Mouse (Mus musculus): Measurements from ENCODE around the gene Cyb561d1.
A peak's percentile ranks its signal among the peaks of the same experiment; 100 is the strongest.
"Not testable (repeated sequence)": the region's sequence is repeated elsewhere in the genome, so short reads cannot be mapped to it uniquely, and the experiment has no call there.

Cyb561d1 gene

GRCm38 (mm10) chr3:108200329-108201323 is at the start of gene Cyb561d1:
TSS of gene Cyb561d1 (minus strand) at chr3:108201212.
- DNase-seq (ENCODE audit: low spot score in 2 of 2), result peak; percentile 80 to 91

- DNase-seq (ENCODE audit: low spot score in 2 of 2), result no peak
These were observed 45.8 kb upstream of the Cyb561d1 start for GRCm38 (mm10) chr3:108246857-108247256.

DNA sequence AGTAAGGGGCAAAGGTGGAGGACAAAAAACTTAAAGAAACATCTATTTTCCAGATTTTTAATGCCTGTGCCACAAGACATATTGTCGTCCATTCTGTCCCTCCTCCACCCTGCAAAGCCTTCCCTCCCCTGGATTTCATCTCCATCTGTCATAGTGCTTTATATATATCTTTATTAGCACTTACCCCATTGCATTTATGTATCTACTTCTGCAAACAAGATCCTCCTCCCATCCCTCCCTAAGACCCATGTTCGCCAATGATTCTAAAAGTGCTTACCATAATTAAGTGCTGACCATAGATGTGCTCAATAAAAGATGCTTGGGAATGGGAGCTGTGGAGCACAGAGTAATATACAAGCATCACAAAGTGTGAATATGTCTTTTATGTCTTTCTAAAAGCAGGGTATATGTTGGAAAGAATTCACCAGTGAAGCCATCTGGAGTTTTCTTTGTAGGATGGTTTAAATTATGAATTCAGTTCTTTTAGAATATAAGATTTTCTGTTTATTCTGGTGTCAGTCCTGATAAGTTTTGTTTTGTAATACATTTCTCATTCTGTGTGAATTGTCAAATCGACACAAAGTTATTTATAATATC is 40.3 kb upstream of the Cyb561d1 start:
- DNase-seq (ENCODE audit: low spot score in 2 of 2), result no peak

- not testable (repeated sequence) for DNase-seq (ENCODE audit: low spot score in 2 of 2)
These were observed 36.6 kb upstream of the Cyb561d1 start for GRCm38 (mm10) chr3:108237474-108238102.

- no peak for DNase-seq (ENCODE audit: low spot score in 2 of 2)
These were observed 30.6 kb upstream of the Cyb561d1 start for GRCm38 (mm10) chr3:108231646-108232045.

DNA sequence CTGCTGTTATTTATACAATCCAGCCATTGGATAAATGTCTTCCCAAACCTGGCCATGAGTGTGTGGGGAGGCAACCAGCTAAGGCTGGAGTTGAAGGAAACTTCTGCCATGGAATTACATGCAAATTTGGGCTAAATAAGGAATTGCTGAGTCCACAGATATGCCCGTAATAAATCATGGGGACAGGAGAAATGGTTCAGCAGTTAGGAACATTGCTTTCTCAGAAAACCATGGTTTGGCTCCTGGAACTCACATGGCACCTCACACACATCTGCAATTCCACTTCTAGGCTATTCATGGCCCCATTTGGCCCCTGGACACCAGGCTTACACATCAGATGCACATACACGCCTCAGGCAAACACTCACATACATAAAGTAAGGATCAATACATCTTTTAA is 26.5 kb upstream of the Cyb561d1 start:
- DNase-seq (ENCODE audit: low spot score in 2 of 2), result no peak

DNA sequence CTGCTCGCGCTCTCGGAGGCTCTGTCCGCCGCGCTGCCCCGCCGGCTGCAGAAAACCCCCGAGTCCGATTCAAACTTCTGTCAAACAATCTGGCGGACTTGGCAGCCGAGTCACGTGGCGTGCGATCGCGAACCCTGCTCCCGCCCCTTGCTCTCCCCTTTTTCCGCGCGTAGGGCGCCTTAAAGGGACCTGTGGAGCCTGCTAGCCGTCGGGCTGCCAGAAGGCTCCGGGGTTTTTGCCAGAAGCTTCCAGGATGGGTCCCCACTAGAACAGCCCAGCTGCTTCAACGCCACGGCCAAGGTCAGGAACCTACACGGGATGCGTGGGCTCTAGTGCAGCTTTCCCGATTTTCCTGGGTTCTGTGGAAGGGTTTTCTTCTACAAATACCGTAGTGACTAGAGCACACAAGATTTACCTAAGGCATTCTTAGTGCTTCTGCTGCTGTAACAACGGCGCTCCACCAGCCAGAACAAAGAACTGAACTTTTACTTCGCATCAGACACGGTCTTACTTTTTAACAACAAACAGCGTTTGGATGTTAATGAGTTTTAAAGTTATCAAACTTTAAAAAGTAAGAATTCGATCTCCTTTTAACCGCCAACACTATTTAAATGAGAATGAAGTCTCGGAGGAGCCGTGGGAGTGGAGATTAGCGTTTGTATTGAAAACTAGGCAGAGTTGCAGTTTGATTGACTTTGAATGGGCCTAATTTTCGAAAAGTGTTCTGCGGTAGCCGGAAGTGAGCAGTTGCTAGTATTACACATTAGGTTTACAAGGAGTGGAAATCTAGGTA is 25.7 kb upstream of the Cyb561d1 start, which contains the start of gene Sypl2:
Gene Sypl2, minus strand, starts transcription at position 91 of the 793 bp plus-strand sequence.
- no peak for DNase-seq (ENCODE audit: low spot score in 2 of 2)

- no peak for DNase-seq (ENCODE audit: low spot score in 2 of 2)
These were observed 24.9 kb upstream of the Cyb561d1 start for GRCm38 (mm10) chr3:108225711-108226557.

GRCm38 (mm10) chr3:108220661-108221060 is 19.6 kb upstream of the Cyb561d1 start:
- no peak for DNase-seq (ENCODE audit: low spot score in 2 of 2)

GRCm38 (mm10) chr3:108214734-108215133 is 13.7 kb upstream of the Cyb561d1 start:
- DNase-seq (ENCODE audit: low spot score in 2 of 2), result no peak

DNA sequence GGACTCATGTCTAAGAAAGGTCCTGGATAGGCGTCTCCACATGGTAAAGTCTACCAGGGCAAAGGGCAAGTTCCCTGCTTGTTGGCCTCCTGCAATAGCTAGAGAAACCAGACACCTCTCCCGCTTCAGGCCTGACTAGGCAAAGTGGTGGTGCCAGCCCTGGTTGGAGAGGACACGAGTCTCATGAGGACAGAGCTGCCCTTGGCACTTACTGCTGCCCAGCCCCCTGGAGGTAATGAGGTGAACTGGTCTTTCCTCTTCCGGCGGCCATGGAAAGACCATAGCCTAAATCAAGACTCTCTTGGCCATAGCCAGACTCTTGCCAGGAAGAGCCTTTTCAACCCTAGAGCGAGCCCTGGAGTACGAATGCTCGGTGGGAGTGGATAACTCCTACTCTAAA is 11.4 kb upstream of the Cyb561d1 start:
- peak in 1 of 2 experiments; percentile 13 for DNase-seq (ENCODE audit: low spot score in 2 of 2)

DNA sequence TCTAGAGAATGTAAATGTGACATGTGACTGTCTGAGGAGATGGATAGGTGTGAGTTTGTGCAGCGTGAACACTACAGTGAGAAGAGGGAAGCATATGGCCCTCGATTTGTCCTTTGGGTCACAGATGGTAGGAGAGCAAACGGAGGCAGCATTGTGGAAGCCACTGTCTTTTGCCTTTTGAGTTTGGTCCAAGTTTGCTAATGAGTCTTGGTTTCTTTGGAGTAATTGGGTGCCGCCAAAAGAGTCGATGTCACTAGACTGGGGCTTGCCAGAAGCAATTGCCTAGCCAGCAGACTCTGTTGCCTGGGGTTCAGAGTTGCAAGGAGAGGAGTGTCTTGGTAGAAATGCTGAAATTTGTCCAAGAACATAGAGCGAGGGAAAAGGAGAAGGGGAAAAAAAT is 10.8 kb upstream of the Cyb561d1 start:
- peak in 1 of 2 experiments; percentile 11 for DNase-seq (ENCODE audit: low spot score in 2 of 2)

DNA sequence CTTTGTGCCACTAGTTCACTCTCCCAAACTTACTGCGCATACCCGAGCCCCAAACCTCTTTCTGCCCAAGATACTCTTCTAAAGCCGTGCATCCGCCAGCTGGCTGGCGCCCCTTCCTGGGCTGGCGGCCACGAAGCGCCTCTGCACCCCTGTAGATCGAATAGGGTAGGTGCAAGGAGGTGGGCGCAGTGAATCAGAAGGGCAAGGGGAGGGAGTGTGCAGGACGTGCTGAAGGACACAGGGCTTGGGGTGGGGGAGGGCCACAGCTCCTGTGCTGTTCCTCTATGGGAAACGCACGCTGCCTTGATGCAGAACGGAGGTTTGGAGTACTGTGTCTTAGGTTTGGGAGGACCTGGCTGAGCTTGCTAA is 9.7 kb upstream of the Cyb561d1 start, which contains the start of gene Atxn7l2:
Gene Atxn7l2, minus strand, starts transcription at position 164 of the 369 bp plus-strand sequence.
- no peak for DNase-seq (ENCODE audit: low spot score in 2 of 2)

DNA sequence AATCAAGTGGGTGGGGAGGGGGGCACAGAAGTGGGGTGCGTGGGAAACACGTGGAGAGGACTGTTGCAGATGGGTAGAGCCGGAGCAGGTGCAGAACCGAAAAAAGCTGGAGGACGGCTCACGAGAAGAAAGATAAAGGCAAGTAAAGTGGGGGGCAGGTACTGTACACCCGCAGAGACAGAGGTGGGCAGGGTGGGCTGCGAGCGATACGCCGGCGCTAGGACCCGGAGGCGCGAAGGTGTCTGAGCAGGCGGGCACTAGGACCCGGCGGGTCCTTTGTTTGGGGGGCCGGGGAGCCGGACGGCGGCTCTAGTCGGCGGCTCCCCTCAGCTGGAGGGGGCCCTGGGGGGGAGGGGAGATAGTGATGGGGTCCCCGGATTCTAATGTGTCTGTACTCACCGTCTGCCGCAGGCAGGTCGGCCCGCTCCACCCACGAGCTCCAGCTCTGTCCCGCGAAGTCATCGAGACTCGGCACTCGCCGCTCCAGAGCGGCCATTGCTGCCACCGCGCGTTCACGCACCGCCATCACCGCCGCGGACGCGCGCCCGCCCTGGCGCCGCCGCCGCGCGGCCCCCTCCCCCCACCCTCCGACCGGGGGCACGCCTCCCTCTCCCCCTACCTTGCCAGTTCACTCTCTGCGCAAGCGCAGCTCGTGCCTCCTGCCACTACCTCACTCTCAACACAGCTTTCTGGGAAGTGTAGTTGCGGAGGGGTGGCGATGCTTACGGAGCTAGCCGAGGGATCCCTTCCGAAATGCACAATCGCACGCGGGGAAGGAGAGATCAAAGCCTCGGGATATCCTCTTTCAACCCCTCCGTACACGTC is 9.1 kb upstream of the Cyb561d1 start:
- peak; percentile 88 to 95 for DNase-seq (ENCODE audit: low spot score in 2 of 2)

DNA sequence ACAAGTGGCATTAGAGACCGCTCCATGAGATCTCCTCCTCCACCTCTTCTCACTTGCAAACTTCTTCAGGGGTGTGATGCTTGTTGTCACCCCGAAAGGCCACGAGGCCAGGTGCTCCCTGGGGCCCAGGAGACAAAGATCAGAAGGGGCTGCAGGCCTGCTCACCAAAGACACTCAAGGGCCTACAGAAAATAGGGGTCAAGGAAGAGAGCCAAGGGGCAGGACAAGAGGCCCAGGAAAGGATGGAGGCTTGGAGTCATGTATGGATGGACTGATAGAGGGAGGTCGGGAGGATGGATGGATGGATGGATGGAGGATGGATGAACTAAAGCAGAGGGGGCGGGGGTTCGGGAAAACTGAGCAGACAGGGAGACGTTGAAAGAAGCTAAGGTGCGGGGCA is 8.5 kb upstream of the Cyb561d1 start:
- DNase-seq (ENCODE audit: low spot score in 2 of 2), result no peak

DNA sequence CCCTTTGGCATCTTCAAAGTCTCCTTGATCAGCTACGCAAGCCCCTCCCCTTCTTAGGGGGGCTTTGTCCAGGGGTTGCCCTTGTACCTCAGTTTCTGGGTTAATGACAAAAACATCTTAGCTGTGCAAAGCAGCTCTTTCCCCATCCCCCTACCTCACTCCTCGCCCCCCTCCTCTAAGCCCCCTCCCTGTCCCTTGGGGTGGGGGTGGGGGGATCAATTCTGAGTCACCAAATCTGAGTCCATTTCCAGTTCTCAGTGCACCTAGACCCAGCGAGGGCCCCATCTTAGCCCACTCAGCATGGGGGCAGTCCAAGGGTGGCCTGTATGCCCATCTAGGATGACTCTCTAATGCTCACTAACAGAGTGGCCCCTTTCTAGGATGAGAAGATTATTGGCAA is 8.0 kb upstream of the Cyb561d1 start:
- no peak for DNase-seq (ENCODE audit: low spot score in 2 of 2)

GRCm38 (mm10) chr3:108206731-108207375 is 5.8 kb upstream of the Cyb561d1 start:
- peak in 1 of 2 experiments; percentile 25 for DNase-seq (ENCODE audit: low spot score in 2 of 2)

DNA sequence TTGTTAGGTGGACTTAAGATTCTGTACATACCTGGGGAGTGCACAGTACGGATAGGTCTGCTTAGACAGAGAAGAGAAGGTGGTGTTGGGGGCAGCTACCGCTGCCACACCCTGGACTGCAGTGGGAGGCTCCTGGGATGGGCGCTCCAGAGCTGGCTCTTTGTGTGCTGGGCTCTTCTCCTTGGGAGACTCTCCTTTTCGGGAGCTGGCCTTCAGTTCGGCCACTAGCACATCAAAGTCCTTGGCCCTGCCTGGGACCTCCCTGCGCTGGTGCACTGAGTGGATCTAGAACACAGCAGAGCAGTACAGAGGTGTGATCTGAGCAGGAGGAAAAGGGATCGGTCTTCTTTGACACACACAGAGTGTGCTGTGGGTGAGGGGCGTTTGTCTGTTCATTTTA is 4.6 kb upstream of the Cyb561d1 start:
- no peak for DNase-seq (ENCODE audit: low spot score in 2 of 2)

DNA sequence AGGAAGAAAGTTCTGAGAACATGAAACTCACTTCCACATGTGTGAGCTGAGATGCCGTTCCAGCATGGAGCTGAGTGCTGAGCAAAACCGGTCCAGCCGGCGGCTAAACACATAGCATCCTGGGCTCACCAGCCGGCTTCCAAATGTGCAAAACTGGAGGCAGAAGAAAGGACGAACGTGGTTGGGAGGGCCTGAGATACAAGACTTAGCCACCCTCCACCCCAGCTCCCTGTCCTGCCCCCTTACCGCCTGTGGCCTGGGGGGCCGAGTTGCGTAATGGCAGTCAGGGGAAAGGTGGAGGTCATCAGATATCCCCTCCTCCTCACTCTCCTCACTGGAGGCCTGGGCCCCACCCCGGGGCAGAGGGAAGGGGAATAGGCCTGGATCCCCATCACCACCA is 3.5 kb upstream of the Cyb561d1 start:
- peak in 1 of 2 experiments; percentile 10 for DNase-seq (ENCODE audit: low spot score in 2 of 2)

All from left cerebral cortex, adult 9 months (tissue).